Mouse (Mus musculus) lung, embryonic 14.5 days (tissue): ENCODE measurements at regions not wholly inside any gene's neighbourhood (a gene's known extent, or its start where the extent isn't known, plus 50 kb on each side); places are given as distances from the start of the nearest gene placed in this dataset.

Experiments
- ATAC-seq: fragments of 200-750 bp; cut with Nextera tagmentation; 2 replicates; pipeline ENCODE4 v1.8.0; 2017; ENCODE audit warnings: mild to moderate bottlenecking, moderate TSS enrichment, moderate library complexity; ENCODE audit not compliant: insufficient read depth
- DNase-seq: peaks from one replicate; pipeline ENCODE4 v3.0.0-alpha.2; 2015
- H3K27ac ChIP-seq: fragments of 300-500 bp; sonication (generic); 2 replicates; pipeline ENCODE4 v1.5.1; 2014; ENCODE audit warnings: low read depth, mild to moderate bottlenecking, moderate library complexity
- H3K27me3 ChIP-seq: fragments of 300-500 bp; sonication (generic); 2 replicates; pipeline ENCODE4 v1.6.1; 2014; ENCODE audit warnings: low read length, control low read depth; ENCODE audit not compliant: insufficient read depth
- H3K36me3 ChIP-seq: fragments of 300-500 bp; sonication (generic); 2 replicates; pipeline ENCODE4 v1.6.1; 2014; ENCODE audit warnings: control low read depth; ENCODE audit not compliant: insufficient read depth
- H3K4me1 ChIP-seq: fragments of 300-500 bp; sonication (generic); 2 replicates; pipeline ENCODE4 v1.6.1; 2014; ENCODE audit warnings: antibody characterized with exemption, control low read depth; ENCODE audit not compliant: insufficient read depth
- H3K4me2 ChIP-seq: fragments of 300-500 bp; sonication (generic); 2 replicates; pipeline ENCODE4 v1.6.1; 2014; ENCODE audit warnings: mild to moderate bottlenecking
- H3K4me3 ChIP-seq: fragments of 300-500 bp; sonication (generic); 2 replicates; pipeline ENCODE4 v1.5.1; 2014; ENCODE audit warnings: low read depth, low read length
- H3K9ac ChIP-seq: fragments of 300-500 bp; sonication (generic); 2 replicates; pipeline ENCODE4 v1.6.1; 2014
- H3K9me3 ChIP-seq: fragments of 300-500 bp; sonication (generic); 2 replicates; pipeline ENCODE4 v1.6.1; 2016; ENCODE audit warnings: low read depth, low read length, control low read depth
- CTCF ChIP-seq: IDR thresholded peaks from 2 replicates; pipeline ENCODE4 v1.5.1; 2016; ENCODE audit warnings: antibody characterized with exemption, low read depth
- WGBS: fragments of 180-500 bp; shearing (Covaris S2); extraction: QIAGEN DNeasy Blood & Tissue Kit; methylation state at CpG from one replicate; pipeline ENCODE4 v1.1.7; 2014; 5-methylcytosine and 5-hydroxymethylcytosine counted together

DNA sequence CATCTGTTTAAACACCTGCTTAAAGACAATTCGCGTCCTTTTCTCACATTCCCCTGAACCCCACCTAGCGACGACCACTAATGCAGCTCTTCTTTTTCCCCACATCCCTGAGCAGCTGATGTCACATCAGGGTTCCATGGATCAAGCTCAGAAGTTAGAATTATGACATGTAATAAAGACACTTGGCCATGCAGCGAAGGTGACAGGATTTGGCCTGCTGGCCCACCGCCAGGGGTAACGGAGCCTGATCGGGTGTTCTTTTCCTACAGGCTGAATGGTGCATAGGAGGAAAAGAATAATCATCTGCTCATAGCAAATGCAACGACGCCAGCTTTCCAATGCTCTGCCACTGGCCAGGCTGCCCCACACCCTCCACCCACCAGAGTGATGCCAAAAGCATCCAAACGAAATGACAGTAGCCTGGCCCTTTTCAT is 231.9 kb downstream of the Sox4 start:
- WGBS = 48% methylated on average over 11 of the region's 11 CpGs
- no peak for ATAC-seq
- H3K36me3 ChIP-seq = no peaks in the 10 kb centered on the region
- H3K27ac ChIP-seq = peak overlapping the region; percentile 0; the same call in 1 of the 2 replicates
- H3K4me1 ChIP-seq = peaks cover 15% of the 10 kb centered on the region
- no peaks in the 10 kb centered on the region for H3K9me3 ChIP-seq
- peak; percentile 35 for DNase-seq
- no peaks in the 10 kb centered on the region for H3K27me3 ChIP-seq
- no peak for TF ChIP-seq CTCF
- no peak overlapping the region for H3K4me3 ChIP-seq
- no peak overlapping the region for H3K4me2 ChIP-seq
- no peak overlapping the region for H3K9ac ChIP-seq

DNA sequence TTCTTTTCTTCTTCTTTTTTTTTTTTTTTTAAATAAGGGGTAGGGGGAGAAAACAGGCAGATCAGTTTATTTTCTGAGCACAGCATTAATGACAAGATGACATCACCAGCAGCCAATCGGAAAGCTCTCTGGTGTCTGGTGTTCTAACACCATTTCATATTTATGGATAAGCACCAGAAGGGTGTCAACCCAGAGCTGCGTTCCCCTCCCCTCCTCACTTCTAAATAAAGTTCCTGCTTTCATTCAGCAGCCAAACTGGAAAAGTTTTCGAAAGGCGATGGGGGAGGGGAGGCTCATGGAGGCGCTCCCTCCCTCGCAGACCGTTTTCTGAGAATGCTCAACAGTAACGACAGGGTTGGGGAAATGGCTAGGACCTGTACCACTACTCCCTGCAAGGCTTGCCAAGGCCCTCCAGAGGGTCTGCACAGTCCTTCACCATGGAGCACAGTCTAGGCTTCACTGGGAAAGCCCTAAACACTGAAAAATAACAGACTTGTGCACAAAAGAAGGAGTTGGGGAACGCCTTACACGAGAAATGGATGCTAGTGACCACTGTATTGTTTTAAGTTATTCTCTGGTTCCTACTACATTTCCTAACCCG is 232.8 kb downstream of the Sox4 start:
- no peaks in the 10 kb centered on the region for H3K27me3 ChIP-seq
- 35% methylated on average over 11 of the region's 11 CpGs for WGBS
- DNase-seq (peak; percentile 69), ATAC-seq (no peak)
- no peaks in the 10 kb centered on the region for H3K9me3 ChIP-seq
- peak overlapping the region; percentile 41; the same call in 1 of the 2 replicates for H3K4me2 ChIP-seq
- H3K4me1 ChIP-seq = peaks cover 15% of the 10 kb centered on the region
- H3K27ac ChIP-seq = 0 out of 2 replicates have a peak overlapping the region, but pooled peaks have one; percentile 40
- no peaks in the 10 kb centered on the region for H3K36me3 ChIP-seq
- no peak overlapping the region for H3K4me3 ChIP-seq
- no peak for TF ChIP-seq CTCF
- H3K9ac ChIP-seq = no peak overlapping the region

DNA sequence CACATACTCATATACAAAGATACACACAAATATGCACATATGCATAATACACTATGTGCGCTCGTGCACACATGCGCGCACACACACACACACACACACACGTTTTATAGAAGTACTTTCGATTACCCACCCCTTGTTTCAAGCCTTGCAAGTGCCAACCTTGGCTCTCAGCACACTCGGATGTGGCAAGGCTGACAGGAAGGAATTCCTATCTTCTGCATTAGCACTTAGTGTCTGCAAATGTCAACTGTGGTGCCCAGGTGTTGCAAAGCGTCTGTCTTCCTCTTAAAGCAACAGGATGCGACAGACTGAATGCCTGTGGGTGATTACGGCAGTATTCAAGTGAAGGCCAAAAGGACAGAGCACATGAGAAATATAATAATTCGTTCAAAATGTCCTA is 233.3 kb downstream of the Sox4 start:
- no peak overlapping the region for H3K4me2 ChIP-seq
- no peaks in the 10 kb centered on the region for H3K27me3 ChIP-seq
- no peak overlapping the region for H3K27ac ChIP-seq
- H3K36me3 ChIP-seq = no peaks in the 10 kb centered on the region
- WGBS = 64% methylated on average over 11 of the region's 11 CpGs
- TF ChIP-seq CTCF = no peak
- H3K9me3 ChIP-seq = no peaks in the 10 kb centered on the region
- peaks cover 15% of the 10 kb centered on the region for H3K4me1 ChIP-seq
- H3K4me3 ChIP-seq = no peak overlapping the region
- no peak for ATAC-seq
- no peak overlapping the region for H3K9ac ChIP-seq
- DNase-seq = no peak

DNA sequence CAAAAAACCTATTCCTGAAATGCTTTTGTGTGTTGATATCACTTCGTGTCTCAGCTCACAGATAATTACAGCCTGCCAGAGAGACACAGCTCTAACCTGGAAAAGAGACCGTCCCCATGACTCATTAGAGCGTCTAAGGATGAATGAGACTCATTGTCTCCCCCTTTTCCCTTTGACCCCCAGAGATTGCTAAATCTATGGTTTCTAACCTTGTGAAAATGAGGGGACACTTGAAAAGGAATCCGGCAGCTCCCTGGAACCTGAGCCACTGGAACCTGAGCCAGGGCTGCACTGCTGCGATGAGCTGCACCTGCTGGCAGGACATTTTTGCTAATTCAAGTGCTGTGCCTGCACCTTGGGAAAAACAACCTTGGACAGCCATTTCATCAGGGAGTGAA is 234.6 kb downstream of the Sox4 start:
- no peak for TF ChIP-seq CTCF
- Histone ChIP-seq H3K27me3 (no peaks in the 10 kb centered on the region), H3K36me3 (no peaks in the 10 kb centered on the region), H3K4me1 (peaks cover 15% of the 10 kb centered on the region), H3K9me3 (no peaks in the 10 kb centered on the region), H3K9ac (no peak overlapping the region), H3K4me3 (no peak overlapping the region), H3K4me2 (no peak overlapping the region), H3K27ac (peak overlapping the region; percentile 69)
- no peak for DNase-seq
- WGBS = 30% methylated on average over 5 of the region's 5 CpGs
- peak; percentile 13; the same call in 1 of the 2 replicates for ATAC-seq

DNA sequence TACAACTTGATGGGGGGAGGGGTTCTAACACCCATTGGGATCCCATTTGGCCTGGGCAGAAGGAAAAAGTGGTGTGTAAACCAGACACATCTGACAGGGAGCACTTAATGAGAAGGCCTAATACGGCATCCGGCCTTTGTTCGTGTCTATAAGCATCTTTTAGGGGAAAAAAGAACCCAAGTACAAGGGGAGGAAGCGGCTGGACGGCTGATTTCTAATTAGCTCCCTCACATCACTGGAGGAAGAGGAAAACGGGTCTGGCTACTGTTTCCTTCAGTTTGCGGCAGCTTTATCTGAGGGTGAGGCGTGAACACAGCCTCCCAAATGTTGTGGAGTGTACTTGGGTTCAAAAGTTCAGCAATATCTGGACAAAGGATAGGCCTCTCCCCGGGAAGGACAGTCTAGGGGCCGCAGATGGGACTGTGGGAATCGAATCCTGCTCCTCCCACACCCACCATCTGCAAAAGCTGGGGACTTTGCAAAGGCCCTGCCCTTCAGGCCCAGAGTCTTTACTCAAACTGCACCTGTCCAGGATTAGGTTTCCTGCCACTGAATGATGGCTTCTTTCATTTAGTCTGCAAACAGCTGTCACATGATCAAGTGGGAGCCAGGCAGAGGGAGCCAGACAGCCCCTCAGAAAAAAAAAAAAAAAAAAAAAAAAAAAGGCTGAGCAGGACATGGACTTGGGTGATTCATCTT is 235.2 kb downstream of the Sox4 start:
- Histone ChIP-seq H3K4me1 (peaks cover 15% of the 10 kb centered on the region), H3K36me3 (no peaks in the 10 kb centered on the region), H3K27ac (peak overlapping the region; percentile 69), H3K9ac (no peak overlapping the region), H3K27me3 (no peaks in the 10 kb centered on the region), H3K9me3 (no peaks in the 10 kb centered on the region), H3K4me3 (no peak overlapping the region), H3K4me2 (no peak overlapping the region)
- peak; percentile 81 for ATAC-seq
- peak; percentile 77 for DNase-seq
- no peak for TF ChIP-seq CTCF
- WGBS = 13% methylated on average over 11 of the region's 11 CpGs

DNA sequence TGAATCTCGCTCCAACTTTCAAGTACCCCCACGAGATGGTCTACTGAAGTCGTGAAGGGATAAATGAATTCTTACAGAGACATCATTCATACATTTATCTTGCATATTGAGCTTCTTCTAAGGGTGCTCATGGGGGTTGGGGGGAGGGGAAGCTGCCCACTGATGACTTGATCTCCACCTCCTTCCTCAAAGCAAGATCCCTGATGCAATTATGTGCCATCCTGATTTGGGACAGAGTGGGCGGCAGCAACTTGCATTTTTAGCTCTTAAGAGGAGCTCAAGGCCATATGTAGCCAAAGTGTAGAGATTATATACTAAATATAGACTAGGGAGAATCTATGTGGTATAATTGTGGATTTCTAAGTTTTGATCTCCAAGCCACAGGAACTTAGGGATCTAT is 236.1 kb downstream of the Sox4 start:
- Histone ChIP-seq H3K9me3 (no peaks in the 10 kb centered on the region), H3K27me3 (no peaks in the 10 kb centered on the region), H3K36me3 (no peaks in the 10 kb centered on the region), H3K27ac (peak overlapping the region; percentile 69; the same call in 1 of the 2 replicates), H3K4me3 (no peak overlapping the region), H3K4me2 (no peak overlapping the region), H3K4me1 (peaks cover 15% of the 10 kb centered on the region), H3K9ac (no peak overlapping the region)
- WGBS = 84% methylated on average over 4 of the region's 4 CpGs
- ATAC-seq (no peak), DNase-seq (no peak)
- TF ChIP-seq CTCF = no peak

DNA sequence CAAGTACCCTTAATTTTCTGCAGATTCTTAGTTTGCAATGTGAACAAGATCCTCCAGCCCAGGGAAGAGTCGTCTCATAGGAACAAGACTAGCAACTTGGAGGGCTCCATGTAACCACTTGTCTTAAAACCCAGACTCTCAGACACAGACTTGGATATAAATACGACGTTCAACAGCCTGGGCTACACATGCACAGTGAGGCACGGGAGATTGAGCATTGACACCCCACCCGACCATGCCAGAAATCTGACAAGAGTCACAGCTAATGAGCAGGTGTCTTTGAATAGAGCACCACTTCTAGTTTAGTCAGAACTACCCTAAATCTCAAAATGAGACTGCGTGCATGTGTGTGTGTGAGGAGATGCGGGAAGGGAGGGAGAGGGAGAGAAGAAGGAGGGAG is 243.5 kb downstream of the Sox4 start:
- no peaks in the 10 kb centered on the region for H3K4me1 ChIP-seq
- 58% methylated on average over 7 of the region's 7 CpGs for WGBS
- no peaks in the 10 kb centered on the region for H3K36me3 ChIP-seq
- no peak overlapping the region for H3K4me3 ChIP-seq
- no peak overlapping the region for H3K9ac ChIP-seq
- H3K4me2 ChIP-seq = no peak overlapping the region
- ATAC-seq (no peak), DNase-seq (no peak)
- TF ChIP-seq CTCF = no peak
- H3K9me3 ChIP-seq = no peaks in the 10 kb centered on the region
- H3K27ac ChIP-seq = no peak overlapping the region
- H3K27me3 ChIP-seq = no peaks in the 10 kb centered on the region
